Mouse (Mus musculus): ENCODE measurements around the gene Dmac2.

DNA sequence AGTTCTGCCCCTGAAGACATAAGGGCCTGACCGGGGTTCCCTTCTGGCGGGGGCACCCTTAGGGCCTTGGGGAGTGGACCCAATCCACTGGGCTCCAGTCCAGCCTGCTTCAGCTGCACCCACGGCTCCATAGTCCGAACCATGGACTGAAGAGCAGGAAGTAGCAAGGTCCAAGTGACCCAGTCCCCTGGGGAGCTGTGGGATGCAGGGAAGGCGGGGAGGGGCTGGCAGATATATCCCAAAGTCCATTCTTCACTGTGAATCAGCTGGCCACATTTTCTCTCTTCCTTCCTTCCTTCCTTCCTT lies 3.6 kb upstream of the Dmac2 start, which contains the start of gene Erich4:
- TF ChIP-seq GATA1 (IDR thresholded peaks at IDR 0.05; ENCODE audit: low read length) (no peak), TAL1 (IDR thresholded peaks at IDR 0.05; ENCODE audit: low read length) (no peak)
